Mouse (Mus musculus): ENCODE results near the gene Uhrf1bp1. TPM values are rescaled to one million over a fixed set of nuclear protein-coding genes. Genes with fewer than 3 reads are reported as not detected.
A peak's percentile ranks its signal among the peaks of the same experiment; 100 is the strongest.

Gene Uhrf1bp1
- total and polyA plus RNA-seq, 2 experiments from 2014 or later: 2.6 to 13.6 TPM

GRCm38 (mm10) chr17:27819971-27820567 lies 36.2 kb upstream of the Uhrf1bp1 start:
- Histone ChIP-seq H3K27me3 (ENCODE audit: insufficient read depth, low read length) (no peaks in the 10 kb centered on the region), H3K4me2 (ENCODE audit: low read depth) (peak overlapping the region; percentile 83), H3K36me3 (ENCODE audit: insufficient read depth) (no peaks in the 10 kb centered on the region), H3K4me1 (ENCODE audit: insufficient read depth) (peaks cover 21% of the 10 kb centered on the region), H3K9me3 (ENCODE audit: low read length) (no peaks in the 10 kb centered on the region), H3K9ac (peak overlapping the region; percentile 83), H3K4me3 (ENCODE audit: low read depth, low read length) (peak overlapping the region; percentile 95), H3K27ac (ENCODE audit: low read depth, low read length) (peak overlapping the region; percentile 81)
- ATAC-seq (peak; percentile 86), DNase-seq (peak; percentile 41)
- no peak for TF ChIP-seq CTCF (IDR thresholded peaks at IDR 0.05; ENCODE audit: low read depth)
- WGBS: 1% methylated on average over 47 of the region's 62 CpGs

- ATAC-seq (peak; percentile 98), DNase-seq (peak; percentile 100)
- peak within 1 kb of the TSS; percentile 83 for H3K9ac ChIP-seq
- peak within 1 kb of the TSS; percentile 81 for H3K27ac ChIP-seq (ENCODE audit: low read depth, low read length)
- H3K4me2 ChIP-seq (ENCODE audit: low read depth): peak within 1 kb of the TSS; percentile 83
- 0 out of 2 replicates have a peak, but pooled peaks have one; percentile 11 for TF ChIP-seq CTCF (IDR thresholded peaks at IDR 0.05; ENCODE audit: low read depth)
- H3K4me1 ChIP-seq (ENCODE audit: insufficient read depth): peaks cover 21% of the 10 kb centered on the region
- no peaks in the 10 kb centered on the region for H3K9me3 ChIP-seq (ENCODE audit: low read length)
- no peaks in the 10 kb centered on the region for H3K27me3 ChIP-seq (ENCODE audit: insufficient read depth, low read length)
- peak within 1 kb of the TSS; percentile 95 for H3K4me3 ChIP-seq (ENCODE audit: low read depth, low read length)
- no peaks in the 10 kb centered on the region for H3K36me3 ChIP-seq (ENCODE audit: insufficient read depth)
- 3% methylated on average over 45 of the region's 56 CpGs for WGBS
Observed at GRCm38 (mm10) chr17:27820568-27821406, 35.5 kb upstream of the Uhrf1bp1 start, which contains the start of gene D17Wsu92e. Gene D17Wsu92e (minus strand): TSS chr17:27820648.

GRCm38 (mm10) chr17:27821407-27822338 lies 34.6 kb upstream of the Uhrf1bp1 start:
- peaks cover 21% of the 10 kb centered on the region for H3K4me1 ChIP-seq (ENCODE audit: insufficient read depth)
- 0 out of 2 replicates have a peak overlapping the region, but pooled peaks have one; percentile 95 for H3K4me3 ChIP-seq (ENCODE audit: low read depth, low read length)
- H3K9me3 ChIP-seq (ENCODE audit: low read length): no peaks in the 10 kb centered on the region
- TF ChIP-seq CTCF (IDR thresholded peaks at IDR 0.05; ENCODE audit: low read depth): no peak
- H3K4me2 ChIP-seq (ENCODE audit: low read depth): peak overlapping the region; percentile 63
- ATAC-seq (no peak), DNase-seq (no peak)
- no peaks in the 10 kb centered on the region for H3K27me3 ChIP-seq (ENCODE audit: insufficient read depth, low read length)
- H3K27ac ChIP-seq (ENCODE audit: low read depth, low read length): peak overlapping the region; percentile 80
- 62% methylated on average over 9 of the region's 9 CpGs for WGBS
- no peaks in the 10 kb centered on the region for H3K36me3 ChIP-seq (ENCODE audit: insufficient read depth)
- peak overlapping the region; percentile 83; the same call in 1 of the 2 replicates for H3K9ac ChIP-seq

- Histone ChIP-seq H3K27me3 (ENCODE audit: insufficient read depth, low read length) (no peaks in the 10 kb centered on the region; the same call in 1 of the 2 replicates), H3K9me3 (ENCODE audit: low read length) (no peaks in the 10 kb centered on the region), H3K36me3 (ENCODE audit: insufficient read depth) (no peaks in the 10 kb centered on the region), H3K4me3 (ENCODE audit: low read depth, low read length) (no peak overlapping the region), H3K4me1 (ENCODE audit: insufficient read depth) (peaks cover 18% of the 10 kb centered on the region), H3K27ac (ENCODE audit: low read depth, low read length) (no peak overlapping the region), H3K4me2 (ENCODE audit: low read depth) (no peak overlapping the region), H3K9ac (no peak overlapping the region)
- DNase-seq (no peak), ATAC-seq (no peak)
- TF ChIP-seq CTCF (IDR thresholded peaks at IDR 0.05; ENCODE audit: low read depth): no peak
- WGBS: 78% methylated on average over 9 of the region's 9 CpGs
Observed at GRCm38 (mm10) chr17:27823142-27823905, 32.9 kb upstream of the Uhrf1bp1 start.

- Histone ChIP-seq H3K9me3 (ENCODE audit: low read length) (no peaks in the 10 kb centered on the region), H3K4me2 (ENCODE audit: low read depth) (no peak overlapping the region), H3K27me3 (ENCODE audit: insufficient read depth, low read length) (no peaks in the 10 kb centered on the region; the same call in 1 of the 2 replicates), H3K36me3 (ENCODE audit: insufficient read depth) (no peaks in the 10 kb centered on the region), H3K9ac (no peak overlapping the region), H3K4me3 (ENCODE audit: low read depth, low read length) (no peak overlapping the region), H3K27ac (ENCODE audit: low read depth, low read length) (no peak overlapping the region), H3K4me1 (ENCODE audit: insufficient read depth) (peaks cover 7% of the 10 kb centered on the region; the same call in 1 of the 2 replicates)
- no peak for TF ChIP-seq CTCF (IDR thresholded peaks at IDR 0.05; ENCODE audit: low read depth)
- ATAC-seq (no peak), DNase-seq (no peak)
- 81% methylated on average over 1 of the region's 1 CpGs for WGBS
Observed at GRCm38 (mm10) chr17:27824941-27825340, 31.3 kb upstream of the Uhrf1bp1 start.

- H3K4me3 ChIP-seq (ENCODE audit: low read depth, low read length): no peak overlapping the region
- TF ChIP-seq CTCF (IDR thresholded peaks at IDR 0.05; ENCODE audit: low read depth): no peak
Observed at GRCm38 (mm10) chr17:27825539-27825938, 30.7 kb upstream of the Uhrf1bp1 start.

More at GRCm38 (mm10) chr17:27825539-27825938, 30.7 kb upstream of the Uhrf1bp1 start:
- Histone ChIP-seq H3K9me3 (ENCODE audit: low read length) (no peaks in the 10 kb centered on the region), H3K27me3 (ENCODE audit: insufficient read depth, low read length) (no peaks in the 10 kb centered on the region; the same call in 1 of the 2 replicates), H3K9ac (no peak overlapping the region), H3K4me2 (ENCODE audit: low read depth) (no peak overlapping the region), H3K4me1 (ENCODE audit: insufficient read depth) (peaks cover 7% of the 10 kb centered on the region; the same call in 1 of the 2 replicates), H3K27ac (ENCODE audit: low read depth, low read length) (no peak overlapping the region), H3K36me3 (ENCODE audit: insufficient read depth) (no peaks in the 10 kb centered on the region)
- no peak for ATAC-seq
- no peak for DNase-seq
- WGBS: 48% methylated on average over 3 of the region's 3 CpGs
